Mouse (Mus musculus): ENCODE results near the gene Plbd2. TPM values are rescaled to one million over a fixed set of nuclear protein-coding genes. Genes with fewer than 3 reads are reported as not detected.

Gene Plbd2
- total RNA-seq, 2 experiments from 2014 or later = 62.6 to 66.0 TPM

DNA sequence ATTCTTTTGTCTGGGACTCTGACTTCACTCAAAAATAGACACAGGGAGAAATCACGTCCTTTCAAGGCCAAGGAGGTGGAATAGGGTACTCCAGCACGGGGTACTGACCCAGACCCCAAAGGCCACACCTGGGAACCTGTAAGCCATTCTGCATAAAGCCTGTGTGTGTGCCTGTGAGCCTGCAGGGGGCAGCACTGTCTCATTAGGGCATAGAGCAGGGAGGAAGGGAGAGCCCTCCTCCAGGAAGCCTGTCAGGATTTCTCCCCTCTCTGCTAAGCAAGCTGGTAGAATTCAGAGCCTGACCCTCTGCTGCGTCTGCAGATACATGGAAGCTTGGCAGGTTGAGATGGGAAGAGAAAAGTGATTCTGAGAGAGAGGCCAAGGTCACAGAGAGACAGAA is 19.2 kb upstream of the Plbd2 start:
- Histone ChIP-seq H3K27ac (no peak overlapping the region), H3K4me3 (no peak overlapping the region)
- peak; percentile 76 for TF ChIP-seq CTCF (conservative IDR thresholded peaks at IDR 0.05)
- no peak for DNase-seq (ENCODE audit: low spot score in 2 of 2)

DNA sequence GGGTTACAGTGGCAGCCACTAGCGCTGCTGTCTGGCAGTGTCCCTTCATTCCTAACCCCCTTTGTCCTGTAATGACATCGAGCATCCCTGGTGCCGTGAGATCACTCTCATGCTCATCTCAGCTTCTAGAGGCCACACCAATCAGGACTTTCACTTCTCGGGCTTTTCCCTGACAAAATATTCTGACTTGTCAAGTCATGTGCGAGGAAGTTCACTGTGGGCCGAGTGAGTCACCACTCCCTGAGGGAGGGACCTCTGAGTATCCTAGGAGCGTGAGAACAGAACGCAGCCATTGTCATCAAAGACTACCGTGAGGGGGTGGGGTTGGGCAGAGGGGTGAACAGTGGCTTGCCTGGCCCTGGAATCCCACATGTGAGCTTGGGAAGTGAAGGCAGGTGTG is 14.1 kb upstream of the Plbd2 start:
- no peak overlapping the region for H3K4me3 ChIP-seq
- no peak for TF ChIP-seq CTCF (conservative IDR thresholded peaks at IDR 0.05)

GRCm38 (mm10) chr5:120516221-120516984 is 13.0 kb upstream of the Plbd2 start:
- Histone ChIP-seq H3K27ac (peak overlapping the region; percentile 67; the same call in 1 of the 2 replicates), H3K4me3 (no peak overlapping the region)
- TF ChIP-seq CTCF (conservative IDR thresholded peaks at IDR 0.05) = no peak
- DNase-seq (ENCODE audit: low spot score in 2 of 2) = no peak

More for the DNA sequence above, 14.1 kb upstream of the Plbd2 start:
- no peak for DNase-seq (ENCODE audit: low spot score in 2 of 2)
- H3K27ac ChIP-seq = no peak overlapping the region

DNA sequence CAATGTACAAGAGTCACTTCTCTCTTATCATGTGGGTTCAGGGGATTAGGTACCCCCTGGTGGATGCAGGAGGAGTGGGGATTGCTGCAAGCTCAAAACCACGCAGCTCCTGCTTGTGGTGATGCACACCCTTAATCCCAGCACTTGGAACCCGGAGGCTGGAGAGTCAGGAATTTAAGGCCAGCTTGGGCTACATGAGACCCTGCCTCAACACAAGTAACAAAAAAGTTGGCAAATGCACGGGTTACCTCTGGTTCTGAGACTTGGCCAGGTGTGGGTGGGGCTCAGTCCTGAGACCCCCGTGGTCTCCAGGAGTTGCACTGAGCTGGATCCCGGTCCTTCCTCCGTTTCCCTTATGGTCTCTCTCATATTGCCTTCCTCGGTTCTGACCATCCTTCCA is 12.0 kb upstream of the Plbd2 start:
- TF ChIP-seq CTCF (conservative IDR thresholded peaks at IDR 0.05) = 0 out of 2 replicates have a peak, but pooled peaks have one; percentile 14
- DNase-seq (ENCODE audit: low spot score in 2 of 2) = no peak
- Histone ChIP-seq H3K4me3 (no peak overlapping the region), H3K27ac (no peak overlapping the region; the same call in 1 of the 2 replicates)

GRCm38 (mm10) chr5:120514754-120515153 is 11.3 kb upstream of the Plbd2 start:
- no peak for DNase-seq (ENCODE audit: low spot score in 2 of 2)
- TF ChIP-seq CTCF (conservative IDR thresholded peaks at IDR 0.05) = no peak
- peak overlapping the region; percentile 32; the same call in 1 of the 2 replicates for H3K27ac ChIP-seq
- no peak overlapping the region for H3K4me3 ChIP-seq

GRCm38 (mm10) chr5:120514031-120514677 is 10.7 kb upstream of the Plbd2 start:
- Histone ChIP-seq H3K4me3 (no peak overlapping the region), H3K27ac (no peak overlapping the region)
- DNase-seq (ENCODE audit: low spot score in 2 of 2) = no peak
- TF ChIP-seq CTCF (conservative IDR thresholded peaks at IDR 0.05) = no peak

- DNase-seq (ENCODE audit: low spot score in 2 of 2) = no peak
These were observed 9.6 kb upstream of the Plbd2 start for GRCm38 (mm10) chr5:120512911-120513555.

GRCm38 (mm10) chr5:120511643-120512220 is 8.3 kb upstream of the Plbd2 start:
- Histone ChIP-seq H3K27ac (peak overlapping the region; percentile 87), H3K4me3 (peak overlapping the region; percentile 72)
- TF ChIP-seq CTCF (conservative IDR thresholded peaks at IDR 0.05) = no peak
- DNase-seq (ENCODE audit: low spot score in 2 of 2) = no peak

More at GRCm38 (mm10) chr5:120512911-120513555, 9.6 kb upstream of the Plbd2 start:
- Histone ChIP-seq H3K4me3 (no peak overlapping the region), H3K27ac (no peak overlapping the region)
- no peak for TF ChIP-seq CTCF (conservative IDR thresholded peaks at IDR 0.05)

DNA sequence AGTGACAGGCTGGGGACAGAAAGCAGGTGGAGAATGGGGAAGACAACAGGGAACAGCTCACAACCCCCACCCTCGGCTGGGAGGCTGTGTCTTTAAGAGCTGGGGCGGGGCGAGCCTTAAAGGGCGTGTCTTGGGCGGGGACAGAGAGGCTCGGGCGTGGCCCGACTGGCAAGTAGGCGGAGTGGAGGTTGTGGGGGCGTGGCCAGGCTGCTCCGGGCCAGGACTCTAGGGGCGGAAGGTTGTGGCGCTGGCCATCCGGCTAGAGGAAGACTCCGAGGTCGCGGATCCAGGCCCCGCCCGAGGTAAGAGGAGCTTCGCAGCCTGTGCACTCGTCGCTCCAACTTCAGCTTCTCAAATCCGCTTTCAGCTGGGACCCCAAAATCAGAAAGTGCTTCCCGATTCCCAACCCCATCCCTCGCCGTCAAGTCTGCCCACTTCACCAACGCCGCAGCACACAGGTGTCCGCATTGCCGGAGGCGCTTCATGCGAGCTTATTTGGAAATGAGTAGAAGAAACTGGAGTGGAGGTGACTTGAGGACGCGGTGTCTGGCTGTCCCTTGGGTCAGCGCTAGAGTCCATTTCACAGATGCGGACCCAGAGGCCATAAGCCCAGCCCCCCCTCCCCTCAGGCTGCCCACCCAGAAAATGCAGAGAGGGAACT is 7.7 kb upstream of the Plbd2 start, which contains the start of gene Slc8b1:
Gene Slc8b1 (plus strand): TSS at position 187 of the 661 bp plus-strand sequence.
- TF ChIP-seq CTCF (conservative IDR thresholded peaks at IDR 0.05) = 0 out of 2 replicates have a peak, but pooled peaks have one; percentile 9
- H3K27ac ChIP-seq = peak within 1 kb of the TSS; percentile 87
- DNase-seq (ENCODE audit: low spot score in 2 of 2) = peak; percentile 87 to 88
- peak within 1 kb of the TSS; percentile 72 for H3K4me3 ChIP-seq

- Histone ChIP-seq H3K27ac (no peak overlapping the region), H3K4me3 (no peak overlapping the region)
- TF ChIP-seq CTCF (conservative IDR thresholded peaks at IDR 0.05) = no peak
- no peak for DNase-seq (ENCODE audit: low spot score in 2 of 2)
These were observed 3.9 kb upstream of the Plbd2 start for GRCm38 (mm10) chr5:120507311-120507710.

DNA sequence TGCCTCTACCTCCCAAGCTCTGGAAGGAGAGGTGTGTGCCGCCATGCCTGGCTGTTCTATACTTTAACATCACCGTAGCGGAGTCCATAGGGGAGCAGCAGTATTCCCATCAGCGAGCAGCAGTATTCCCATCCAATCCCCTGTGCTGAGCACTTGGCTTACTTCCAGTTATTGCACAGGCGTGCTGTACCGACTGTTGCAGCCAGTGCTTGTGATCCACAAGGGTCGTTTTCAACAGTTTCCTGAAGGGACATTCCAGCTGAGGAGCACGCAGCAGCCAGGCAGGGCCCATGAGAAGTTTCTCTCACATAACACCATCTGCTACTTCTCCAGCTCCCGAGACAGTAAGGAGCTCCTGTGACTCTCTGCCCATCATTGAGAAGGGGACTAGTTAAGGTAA is 3.1 kb upstream of the Plbd2 start:
- no peak overlapping the region for H3K27ac ChIP-seq
- no peak for DNase-seq (ENCODE audit: low spot score in 2 of 2)
- no peak overlapping the region for H3K4me3 ChIP-seq
- no peak for TF ChIP-seq CTCF (conservative IDR thresholded peaks at IDR 0.05)

DNA sequence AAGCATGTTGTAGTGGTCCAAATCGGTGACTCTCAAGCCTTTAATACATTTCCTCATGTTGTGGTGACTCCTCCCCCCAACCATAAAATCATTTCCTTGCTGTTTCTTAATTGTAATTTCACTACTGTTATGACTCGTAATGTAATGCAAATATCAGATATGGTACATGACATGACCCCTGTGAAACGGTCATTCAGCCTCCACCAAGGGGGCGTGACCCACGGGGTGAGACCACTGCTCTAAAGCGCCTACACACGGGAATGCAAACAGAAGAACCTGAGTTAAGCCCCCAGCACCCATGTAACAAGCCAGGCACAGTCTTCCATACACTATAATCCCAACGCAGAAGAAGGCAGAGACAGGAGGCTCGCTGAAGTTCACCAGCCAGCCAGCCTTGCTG is 2.4 kb upstream of the Plbd2 start:
- Histone ChIP-seq H3K4me3 (no peak overlapping the region), H3K27ac (no peak overlapping the region)
- no peak for TF ChIP-seq CTCF (conservative IDR thresholded peaks at IDR 0.05)
- no peak for DNase-seq (ENCODE audit: low spot score in 2 of 2)
